Mouse (Mus musculus) spleen, adult 18-20 months (tissue): ENCODE measurements around the gene Pdxk.

Experiments
- DNase-seq, 2 experiments: peaks; one replicate each; pipeline ENCODE4 v3.0.0; 2022; ENCODE audit warnings: mixed read lengths in 2 of 2

The Pdxk gene

GRCm38 (mm10) chr10:78458348-78459111 is 6.2 kb downstream of the Pdxk start:
- no peak for DNase-seq

DNA sequence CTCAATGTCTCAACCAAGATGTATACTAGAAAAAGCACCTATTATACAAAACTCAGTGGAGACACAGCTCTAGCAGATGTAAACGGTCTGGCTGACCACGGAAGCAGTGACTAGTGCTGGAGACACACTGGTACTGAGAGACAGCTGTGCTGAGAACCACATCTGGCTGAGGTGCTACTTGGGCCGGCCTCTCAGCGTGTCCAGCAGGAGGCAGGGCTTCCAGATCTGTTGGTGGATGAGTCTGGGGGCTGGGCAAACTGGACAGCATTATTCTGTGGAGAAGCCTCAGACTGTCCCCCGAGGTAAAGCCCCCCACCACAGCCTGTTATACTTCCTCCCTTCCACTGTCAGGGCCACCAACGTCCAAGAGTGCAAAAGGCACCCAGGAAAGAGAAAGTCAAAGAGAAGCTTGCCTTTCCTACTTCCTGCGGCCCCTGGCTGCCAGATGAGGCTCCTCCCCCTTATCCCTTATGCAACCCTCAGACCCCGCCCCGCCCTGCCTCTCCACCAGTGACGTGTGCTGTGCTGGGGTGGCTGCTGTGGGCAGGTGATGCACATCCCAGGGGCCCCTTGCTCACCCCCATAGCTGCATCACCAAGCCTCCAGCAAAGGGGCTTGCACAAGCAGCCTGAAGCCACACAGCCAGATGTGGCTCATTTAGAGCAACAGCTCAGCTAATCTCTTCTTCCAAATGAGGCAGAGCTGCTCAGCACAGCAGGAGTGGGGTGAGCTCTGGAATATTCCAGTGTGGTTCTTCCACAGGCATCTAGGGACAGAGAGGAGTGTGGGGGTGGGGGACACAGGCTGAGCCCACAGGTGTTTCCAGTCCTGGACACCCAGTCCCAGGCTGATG is 7.1 kb downstream of the Pdxk start:
- peak; percentile 46 to 47 for DNase-seq

GRCm38 (mm10) chr10:78456696-78457095 is 8.1 kb downstream of the Pdxk start:
- DNase-seq = no peak

DNA sequence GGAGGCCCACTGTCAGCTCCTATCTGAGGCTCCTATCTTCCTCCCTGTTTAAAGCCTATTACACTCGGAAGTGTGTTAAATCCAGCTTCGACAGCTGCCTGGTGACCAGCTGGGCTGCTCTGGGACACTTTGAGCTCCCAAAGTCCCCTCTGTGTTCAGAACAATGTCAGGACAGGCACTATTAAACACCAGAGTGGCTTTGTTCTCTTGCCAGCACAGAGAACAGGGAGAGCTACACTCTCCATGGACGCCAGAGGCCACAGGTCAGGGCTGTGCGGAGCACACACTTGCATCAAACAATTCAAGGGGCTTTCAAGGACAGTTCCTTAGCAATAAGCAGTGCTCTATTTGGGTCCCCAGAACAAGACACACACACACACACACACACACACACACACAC is 12.1 kb downstream of the Pdxk start:
- no peak for DNase-seq

DNA sequence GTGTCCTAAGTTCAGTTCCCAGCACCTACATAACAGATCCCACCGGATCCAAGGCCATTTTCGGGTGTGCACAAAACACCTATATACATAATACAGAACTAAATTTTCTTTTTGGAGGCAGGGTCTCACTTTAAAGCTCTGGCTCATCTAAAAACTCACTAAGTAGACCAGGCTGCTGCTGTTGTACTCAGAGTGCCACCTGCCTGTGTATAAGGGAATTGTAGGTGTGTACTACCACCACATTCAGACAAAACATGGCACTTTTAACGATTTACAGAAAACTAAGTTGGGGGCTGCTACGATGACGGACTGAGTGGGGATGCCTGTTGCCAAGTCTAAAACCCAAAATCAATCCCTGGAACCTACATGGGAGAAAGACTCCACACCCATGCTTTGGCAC is 14.0 kb downstream of the Pdxk start:
- DNase-seq = no peak

DNA sequence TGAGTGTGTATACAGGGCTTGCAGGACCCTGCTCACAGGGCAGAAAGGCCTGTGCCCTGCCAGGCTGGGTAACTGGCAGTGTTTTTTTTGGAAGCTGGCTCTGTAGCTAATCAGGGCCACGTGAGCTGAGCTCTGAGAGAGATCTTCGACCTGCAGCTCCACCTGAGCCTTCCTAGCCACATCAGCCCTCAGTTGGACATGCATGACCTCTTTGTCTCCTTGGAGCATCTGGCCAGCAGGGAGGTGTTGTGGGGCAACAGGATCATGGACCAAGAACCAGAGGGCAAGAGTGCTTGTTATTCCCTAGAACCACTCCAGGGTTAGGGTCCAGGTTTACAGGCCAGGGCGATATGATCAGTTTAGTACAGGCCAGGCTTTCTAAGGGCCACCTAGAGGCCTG is 17.4 kb downstream of the Pdxk start:
- DNase-seq = no peak

DNA sequence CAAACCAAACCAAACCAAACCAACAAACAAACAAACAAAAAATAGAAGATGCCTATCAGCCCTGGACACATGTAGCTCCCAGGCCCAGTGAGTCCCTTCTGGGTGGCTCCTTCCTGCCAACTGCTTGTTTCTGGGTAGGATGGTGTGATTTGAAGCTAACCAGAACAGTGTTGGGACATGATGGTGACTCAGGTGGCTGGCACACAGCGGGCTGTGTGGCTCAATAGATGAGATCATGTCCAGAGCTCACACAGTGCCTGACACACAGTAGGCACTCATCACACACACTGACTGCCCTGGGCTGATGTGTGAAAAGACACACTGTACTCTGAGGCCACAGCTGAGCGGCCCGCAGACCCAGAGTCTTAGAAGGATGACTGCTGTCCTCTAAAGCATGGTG is 18.6 kb downstream of the Pdxk start:
- no peak for DNase-seq

- no peak for DNase-seq
These were observed 22.5 kb downstream of the Pdxk start for GRCm38 (mm10) chr10:78442292-78442691.

- DNase-seq = no peak
These were observed 23.2 kb downstream of the Pdxk start for GRCm38 (mm10) chr10:78441606-78442005.

- DNase-seq = peak in 1 of 2 experiments; percentile 36
These were observed 24.0 kb downstream of the Pdxk start for GRCm38 (mm10) chr10:78440812-78441211.

DNA sequence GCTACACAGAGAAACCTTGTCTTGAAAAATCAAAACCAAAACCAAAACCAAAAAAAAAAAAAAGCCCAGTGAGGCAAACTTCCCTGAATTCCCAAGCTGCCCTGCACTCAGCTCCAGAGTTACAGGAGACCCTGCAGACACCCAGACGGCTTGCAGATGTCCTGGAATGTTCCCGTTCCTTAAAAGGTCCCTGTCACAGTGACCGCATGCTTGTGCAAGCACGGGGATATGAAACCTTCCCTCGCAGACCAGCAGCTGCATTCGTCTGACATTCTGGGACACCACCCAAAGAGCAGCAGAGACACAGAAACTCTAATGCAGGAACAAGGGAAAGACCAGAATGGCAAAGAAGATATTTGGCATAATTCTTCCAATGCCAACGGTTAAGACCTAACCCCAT is 24.8 kb downstream of the Pdxk start:
- no peak for DNase-seq

- peak in 1 of 2 experiments; percentile 29 for DNase-seq
These were observed 25.2 kb downstream of the Pdxk start for GRCm38 (mm10) chr10:78439550-78439949.

- DNase-seq = peak; percentile 60 to 86
These were observed 26.7 kb downstream of the Pdxk start for GRCm38 (mm10) chr10:78438094-78438493.

GRCm38 (mm10) chr10:78432853-78433252 is 31.9 kb downstream of the Pdxk start:
- no peak for DNase-seq

DNA sequence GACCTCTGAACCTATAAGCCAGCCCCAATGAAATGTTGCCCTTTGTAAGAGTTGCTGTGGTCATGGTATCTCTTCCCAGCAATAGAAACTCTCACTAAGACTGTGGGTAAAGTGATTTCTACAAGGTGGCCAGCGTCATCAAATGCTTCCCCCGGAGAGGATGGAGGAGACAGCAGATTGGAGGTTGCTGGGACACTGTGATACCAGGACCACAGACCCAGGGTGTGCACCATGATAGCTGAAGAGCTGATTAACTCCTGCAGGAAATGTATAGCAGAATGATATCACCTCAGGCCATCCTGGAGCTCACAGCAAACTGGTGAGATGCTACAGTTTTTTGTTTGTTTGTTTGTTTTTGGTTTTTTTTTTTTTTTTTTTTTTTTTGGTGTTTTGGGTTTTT is 35.0 kb downstream of the Pdxk start:
- DNase-seq = no peak

- no peak for DNase-seq
These were observed 35.6 kb downstream of the Pdxk start for GRCm38 (mm10) chr10:78429180-78429579.

DNA sequence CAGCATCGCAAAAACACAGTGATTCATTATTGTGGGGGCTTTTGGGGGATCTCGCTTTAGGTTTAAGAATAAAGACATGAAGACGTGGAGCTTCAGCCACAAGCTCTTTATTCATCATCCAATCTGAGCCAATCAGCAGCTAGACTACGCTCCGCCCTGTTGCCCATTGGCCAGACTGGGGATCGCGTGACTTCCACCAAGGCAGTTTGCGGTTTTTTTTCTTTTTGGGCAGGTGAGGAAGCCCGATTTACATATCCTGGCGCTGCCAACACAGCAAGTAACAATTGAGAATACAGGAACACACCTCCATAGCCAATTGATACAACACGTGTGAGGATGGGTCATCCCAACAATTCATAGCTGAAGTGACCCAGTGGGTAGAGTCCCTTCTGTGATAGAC is 36.7 kb downstream of the Pdxk start:
- no peak for DNase-seq

DNA sequence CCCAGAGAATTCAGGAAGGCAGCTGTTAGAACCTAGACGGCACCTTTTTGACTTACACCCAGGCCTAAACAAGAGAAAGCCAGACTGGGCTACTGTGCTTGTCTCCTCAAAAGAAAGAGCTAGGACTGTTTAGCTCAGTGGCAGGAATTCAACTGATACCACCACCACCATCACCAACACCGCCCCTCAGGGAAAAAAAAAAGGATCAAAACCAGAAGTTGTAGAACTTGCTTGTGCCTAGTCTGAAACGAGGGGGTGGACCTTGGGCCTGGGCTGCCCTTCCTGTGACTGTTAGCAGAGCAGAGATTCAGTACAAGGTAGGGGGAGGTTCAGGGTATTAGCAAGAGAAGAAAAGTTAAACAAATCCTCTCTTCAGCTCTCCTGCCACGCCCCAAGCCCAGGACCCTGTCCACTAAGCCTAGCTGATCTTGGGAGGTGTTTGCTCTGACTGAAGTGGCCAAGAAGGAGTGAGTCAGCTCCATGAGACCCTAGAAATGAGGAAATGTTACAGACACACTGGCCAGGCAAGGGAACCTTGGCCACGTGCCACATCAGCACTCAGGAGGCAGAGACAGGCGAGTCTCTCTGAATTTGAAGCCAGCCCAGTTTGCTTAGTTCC is 38.5 kb downstream of the Pdxk start:
- peak in 1 of 2 experiments; percentile 21 for DNase-seq

- peak; percentile 72 to 90 for DNase-seq
These were observed 39.4 kb downstream of the Pdxk start, which contains the start of gene Cstb for GRCm38 (mm10) chr10:78425181-78426041. Gene Cstb, plus strand, starts transcription at chr10:78425669.

- DNase-seq = no peak
These were observed 42.2 kb downstream of the Pdxk start for GRCm38 (mm10) chr10:78422614-78423013.

DNA sequence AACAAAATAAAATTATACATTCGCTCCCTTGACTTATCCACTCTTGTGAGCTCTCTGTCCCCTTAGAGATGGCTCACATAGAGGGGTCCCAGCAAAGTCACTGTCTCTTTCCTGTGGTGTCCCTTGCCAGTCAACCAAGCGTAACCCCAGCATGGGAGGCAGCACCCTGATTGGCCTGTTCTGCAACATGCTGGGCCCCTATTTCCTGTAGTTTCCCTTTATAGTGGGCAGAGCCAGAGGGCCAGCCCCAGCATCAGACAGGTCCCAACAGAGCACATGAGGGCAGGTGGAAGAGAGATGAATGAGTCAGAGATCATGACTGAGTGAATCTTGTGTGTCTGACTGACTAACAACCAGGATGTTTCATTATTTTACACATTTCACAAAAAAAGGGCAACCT is 43.8 kb downstream of the Pdxk start:
- DNase-seq = no peak

GRCm38 (mm10) chr10:78418791-78419190 is 46.0 kb downstream of the Pdxk start:
- DNase-seq = no peak

DNA sequence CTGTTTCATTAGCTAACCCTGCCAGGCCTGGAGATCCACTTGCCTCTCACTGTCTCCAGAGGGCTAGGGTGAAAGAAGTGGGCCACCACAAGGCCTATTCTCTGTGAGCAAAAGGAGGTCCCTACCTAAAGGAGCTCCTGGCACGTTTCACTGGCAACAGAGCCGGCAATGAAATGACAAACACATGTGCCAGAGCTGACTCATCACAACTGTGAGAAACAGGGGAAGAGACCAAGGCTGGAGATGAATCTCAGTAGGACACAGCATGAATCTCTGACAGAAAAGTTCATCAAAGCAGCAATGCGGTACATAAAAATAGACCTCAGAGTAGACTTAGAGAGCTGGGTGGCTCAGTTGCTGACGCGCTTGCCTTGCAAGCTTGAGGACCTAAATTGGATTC is 46.9 kb downstream of the Pdxk start:
- no peak for DNase-seq
